Mouse (Mus musculus) brain, embryonic 14.5 days (tissue): Measurements from ENCODE around the gene Uba3.

Experiments used
- CTCF ChIP-seq: fragments of 200-500 bp; IDR thresholded peaks from 2 replicates; pipeline ENCODE4 v1.5.1; 2012; ENCODE audit warnings: inconsistent platforms, mild to moderate bottlenecking, moderate library complexity, borderline replicate concordance; ENCODE audit not compliant: insufficient read depth, insufficient read length; ENCODE audit errors: extremely low read depth
- POLR2A ChIP-seq: fragments of 200-500 bp; IDR thresholded peaks from 2 replicates; pipeline ENCODE4 v1.6.1; 2012; ENCODE audit warnings: mild to moderate bottlenecking, inconsistent platforms, borderline replicate concordance; ENCODE audit not compliant: poor library complexity, insufficient read depth, insufficient read length, severe bottlenecking; ENCODE audit errors: extremely low read depth

- no peak for TF ChIP-seq CTCF
- TF ChIP-seq POLR2A = no peak
These were observed 15.2 kb upstream of the Uba3 start for GRCm38 (mm10) chr6:97220672-97221071.
